In the genomic region with DNA sequence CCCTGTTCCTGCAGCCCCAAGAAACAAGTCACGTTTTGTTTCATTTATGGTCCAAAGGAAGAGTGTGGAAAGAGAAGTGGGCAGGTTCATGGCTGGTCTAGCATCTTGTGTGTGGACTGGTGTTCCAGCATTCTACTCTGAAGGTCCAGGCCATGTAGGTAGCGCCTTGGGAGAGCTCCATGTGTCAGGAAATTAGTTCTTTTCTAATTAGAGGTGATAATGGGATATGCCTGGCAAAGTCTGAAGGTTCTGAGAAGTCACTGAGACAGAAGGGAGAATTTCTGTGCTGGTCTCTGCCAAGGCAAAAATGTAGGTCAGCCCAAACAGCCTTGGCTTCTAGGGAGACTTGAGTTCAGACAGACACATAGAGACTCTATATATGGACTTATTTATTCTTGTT, we compare ENCODE assay signal across 12 mouse cellular contexts.
"Had no signal": no experiment of that assay in that cellular context is flagged by ENCODE, and none has a peak within 500 bp of the region (broad histone marks: within the 10 kb centered on the region; RNA-seq: fewer than 3 reads in every experiment).

No protein-coding gene starts in this region.

- DNase-seq: kidney, adult 9 months; kidney, postnatal 10 days; kidney, postnatal 4 days; liver, embryonic 13.5 days; lung, adult 18-20 months; thymus, adult 18-20 months; thymus, postnatal 36 days had no signal

- H3K4me1 ChIP-seq: limb, embryonic 15.5 days; midbrain, embryonic 13.5 days; neural tube, embryonic 12.5 days had no signal

- ATAC-seq: midbrain, embryonic 13.5 days had no signal

- H3K27me3 ChIP-seq: limb, embryonic 15.5 days; midbrain, embryonic 13.5 days; neural tube, embryonic 12.5 days had no signal

- H3K4me3 ChIP-seq: layer of hippocampus, adult 2 months; left cerebral cortex, adult 2 months; limb, embryonic 15.5 days; liver, embryonic 13.5 days; midbrain, embryonic 13.5 days; neural tube, embryonic 12.5 days had no signal

- H3K27ac ChIP-seq: layer of hippocampus, adult 2 months; left cerebral cortex, adult 2 months; limb, embryonic 15.5 days; liver, embryonic 13.5 days; midbrain, embryonic 13.5 days; neural tube, embryonic 12.5 days had no signal
